Mouse (Mus musculus) left cerebral cortex, postnatal 14 days (tissue): ENCODE measurements around the gene Gm43720. TPM values are rescaled to one million over a fixed set of nuclear protein-coding genes. Genes with fewer than 3 reads are reported as not detected.

Experiments
- DNase-seq, 2 experiments: peaks; one replicate each; pipeline ENCODE4 v3.0.0; 2021 to 2022; ENCODE audit warnings: low spot score in 2 of 2, mixed read lengths in 1 of 2
- intact Hi-C: fragments of 180-260 bp; cut with DNase I; formaldehyde crosslinking; loops from one replicate; pipeline ENCODE4 v1.15.1; 2025
- long read RNA-seq, 2 experiments: library from polyadenylated mRNA; stranded (forward); transcript quantifications; one replicate each; pipeline ENCODE4 v2.0.0; 2021
- total RNA-seq, 2 experiments: library from RNA; stranded (reverse); gene quantifications; 2 replicates each; pipeline ENCODE4 v1.2.3; 2021

The Gm43720 gene
- total RNA-seq, result not detected
- long read RNA-seq, experiment 1, result 0 reads
- long read RNA-seq, experiment 2, partial matches to known transcripts, result 0 of 2 reads
- long read RNA-seq, experiment 2, other reads (novel, unspliced or antisense), result 2 of 2 reads

DNA sequence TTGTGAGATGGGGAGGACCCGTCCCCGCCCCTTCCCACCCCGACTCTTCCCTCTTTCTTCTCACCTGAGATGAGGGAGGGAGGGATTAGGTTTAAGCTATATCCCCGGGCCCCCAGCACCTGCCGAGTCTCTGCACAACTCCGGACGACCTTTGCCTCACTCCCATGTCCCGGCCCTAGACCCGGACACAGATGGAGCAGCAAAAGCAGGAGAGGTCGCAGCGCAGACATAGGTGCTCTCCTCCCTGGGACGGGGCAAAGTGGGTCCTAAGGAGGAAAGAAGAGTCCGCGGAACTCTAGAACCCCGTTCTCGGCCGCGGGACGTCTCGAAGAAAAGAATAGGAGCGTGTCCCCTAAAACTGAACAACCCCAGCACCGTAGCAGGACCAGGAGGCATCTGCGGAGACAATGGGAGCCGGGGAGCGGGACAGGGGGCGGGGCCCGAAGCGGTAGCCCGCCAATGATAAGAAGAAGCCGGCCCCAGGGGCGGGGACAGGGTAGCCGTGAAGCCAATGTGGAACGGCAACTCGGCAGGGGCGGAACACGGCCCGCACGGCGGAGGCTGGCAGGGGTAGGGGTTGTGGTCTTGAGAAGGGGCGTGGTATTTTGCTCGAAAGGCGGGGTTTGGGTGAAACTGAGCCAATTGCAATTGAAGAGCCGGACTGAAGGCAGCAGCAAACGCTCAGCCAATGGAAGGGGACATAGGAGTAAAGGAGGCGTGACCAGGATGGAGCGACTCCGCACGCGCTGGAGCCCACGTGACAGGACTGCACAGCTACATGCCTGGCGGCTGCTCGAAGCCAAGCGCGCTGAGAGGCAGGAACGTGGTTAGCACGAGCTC is at the start of gene Gm43720, which contains the start of the genes Gpc2 and Stag3:
Gm43720 (minus strand) TSS at position 374 of the 840 bp plus-strand sequence.
Gpc2 (minus strand) TSS at position 421 of the 840 bp plus-strand sequence.
Stag3 (plus strand) TSS at position 656 of the 840 bp plus-strand sequence.
- intact Hi-C loops, result no loop called here
- peak; percentile 82 to 90 for DNase-seq

DNA sequence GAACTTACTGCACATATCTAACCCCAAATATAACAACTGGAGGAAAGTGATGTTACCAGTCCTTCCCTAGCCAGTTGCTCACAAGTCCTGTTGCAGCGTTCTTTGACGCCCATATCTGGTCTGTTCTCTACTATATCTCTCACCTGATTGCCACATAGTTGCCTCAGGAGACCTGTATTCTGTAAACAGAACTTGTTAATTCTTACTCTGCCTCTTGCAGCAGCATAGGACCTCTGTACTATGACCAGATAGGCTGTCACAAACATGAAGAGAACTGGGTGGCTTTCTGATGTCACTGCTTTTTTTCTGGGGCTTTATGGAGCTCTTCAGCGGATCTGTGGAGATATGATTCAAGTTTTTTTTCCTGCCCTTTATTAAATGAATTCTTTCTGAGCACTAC is 33.0 kb upstream of the Gm43720 start:
- intact Hi-C loops, result no loop called here
- DNase-seq, result no peak

DNA sequence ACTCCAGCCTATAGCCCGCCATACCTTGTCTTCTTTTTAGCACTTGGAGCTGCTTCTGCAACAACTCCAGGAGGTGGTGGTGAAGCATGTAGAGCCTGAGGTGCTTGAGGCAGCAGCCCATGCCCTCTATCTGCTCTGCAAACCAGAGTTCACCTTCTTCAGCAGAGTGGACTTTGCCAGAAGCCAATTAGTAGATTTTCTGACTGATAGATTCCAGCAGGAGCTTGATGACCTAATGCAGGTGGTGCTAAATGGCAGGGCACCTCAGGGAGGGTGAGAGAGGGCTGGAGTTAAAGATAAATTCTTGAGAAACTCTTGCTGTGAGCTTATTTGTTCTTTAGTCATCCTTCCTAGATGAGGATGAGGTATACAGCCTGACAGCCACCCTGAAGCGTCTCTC is 19.9 kb upstream of the Gm43720 start:
- DNase-seq, result no peak
- intact Hi-C loops, result no loop called here

DNA sequence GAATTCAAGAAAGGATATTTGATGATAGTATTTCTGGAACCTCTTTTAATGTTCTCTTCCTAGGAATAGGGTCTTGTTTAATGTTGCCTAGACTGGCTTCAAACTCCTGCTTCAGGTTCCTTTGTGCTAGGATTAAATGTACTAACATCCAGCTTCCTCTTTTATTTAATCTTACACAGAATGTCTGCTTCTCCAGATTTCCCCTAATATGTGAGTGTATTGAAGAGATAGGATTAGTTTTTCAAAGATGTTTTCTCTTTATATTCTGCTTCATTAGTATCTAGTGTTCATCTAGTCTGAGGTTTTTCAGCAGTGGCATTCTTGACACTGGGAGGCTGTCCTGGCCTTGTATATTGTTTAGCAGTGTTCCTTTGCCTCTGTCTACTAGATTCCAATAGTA is 14.4 kb upstream of the Gm43720 start:
- DNase-seq, result no peak
- intact Hi-C loops, result no loop called here

DNA sequence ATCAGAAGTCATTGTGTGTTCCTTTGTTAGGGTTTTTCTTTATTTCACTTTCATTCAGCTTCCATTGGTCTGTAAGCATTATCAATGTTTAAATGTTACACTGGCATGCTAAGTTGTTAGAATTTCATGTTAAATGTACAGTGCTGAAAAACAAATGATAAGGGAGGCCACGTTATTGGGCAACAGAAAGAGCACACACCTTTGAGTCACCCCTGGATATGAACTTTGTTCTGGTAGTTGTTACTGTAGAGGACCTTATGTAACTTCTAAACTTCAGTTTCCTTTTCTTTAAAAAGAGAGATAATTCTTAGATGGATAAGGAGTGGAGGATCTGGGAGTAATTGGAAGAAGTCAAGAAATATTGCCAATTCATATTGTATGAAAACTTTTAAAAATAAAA is 11.9 kb upstream of the Gm43720 start:
- no peak for DNase-seq
- intact Hi-C loops, result no loop called here

DNA sequence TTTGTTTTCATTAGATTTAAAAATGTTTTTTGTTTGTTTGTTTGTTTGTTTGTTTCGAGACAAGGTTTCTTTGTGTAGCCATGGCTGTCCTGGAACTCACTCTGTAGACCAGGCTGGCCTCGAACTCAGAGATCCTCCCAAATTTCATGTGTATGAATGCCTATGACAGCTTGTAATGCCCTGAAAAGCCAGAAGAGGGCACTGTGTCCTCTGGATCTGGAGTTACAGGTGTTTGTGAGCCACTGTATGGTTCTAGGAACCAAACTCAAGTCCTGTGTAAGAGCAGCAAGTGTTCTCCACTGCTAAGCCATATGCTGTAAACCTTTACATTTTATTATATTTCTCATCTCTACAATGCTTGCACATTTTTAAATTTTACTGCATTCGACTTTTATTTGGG is 8.1 kb upstream of the Gm43720 start:
- intact Hi-C loops, result no loop called here
- no peak for DNase-seq

DNA sequence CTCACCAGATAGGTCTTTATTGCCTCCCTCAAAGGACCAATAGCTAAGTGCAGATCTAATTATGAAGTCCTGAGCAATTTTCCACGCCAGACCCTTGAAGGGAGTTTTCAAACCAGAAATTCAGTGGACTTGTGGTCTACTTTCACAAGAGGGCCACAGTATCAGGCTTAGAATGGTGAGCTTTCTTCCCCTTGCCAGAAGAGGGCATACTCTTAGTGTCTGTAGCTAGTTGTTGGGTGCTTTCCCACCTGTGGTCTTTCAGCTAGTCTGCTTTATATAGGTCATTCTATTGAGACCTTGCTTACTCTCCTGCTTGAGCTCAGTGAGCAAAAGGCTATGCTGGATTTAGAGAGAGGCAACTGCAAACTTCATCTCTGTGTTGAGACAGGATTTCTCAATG is 3.8 kb upstream of the Gm43720 start:
- intact Hi-C loops, result no loop called here
- no peak for DNase-seq

DNA sequence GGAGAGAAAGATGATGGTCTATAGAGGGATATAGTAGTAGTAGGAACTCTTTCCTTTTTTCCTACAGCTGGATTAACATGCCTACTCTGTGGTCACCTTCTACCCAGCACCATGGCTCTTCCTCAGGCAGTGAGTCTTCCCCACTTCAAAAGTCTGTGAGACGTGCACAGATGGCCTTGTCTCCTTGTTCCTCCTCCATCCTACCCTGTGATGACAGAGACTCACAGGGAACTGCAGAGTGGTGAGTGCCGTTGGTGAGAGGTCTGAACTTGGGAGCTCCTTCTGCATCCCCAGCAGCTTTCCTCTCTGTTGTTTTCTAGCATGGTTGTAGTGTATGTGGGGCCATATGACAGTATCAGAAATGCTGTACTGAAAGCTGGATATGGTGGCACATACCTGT is 2.0 kb upstream of the Gm43720 start:
- intact Hi-C loops, result no loop called here
- no peak for DNase-seq

DNA sequence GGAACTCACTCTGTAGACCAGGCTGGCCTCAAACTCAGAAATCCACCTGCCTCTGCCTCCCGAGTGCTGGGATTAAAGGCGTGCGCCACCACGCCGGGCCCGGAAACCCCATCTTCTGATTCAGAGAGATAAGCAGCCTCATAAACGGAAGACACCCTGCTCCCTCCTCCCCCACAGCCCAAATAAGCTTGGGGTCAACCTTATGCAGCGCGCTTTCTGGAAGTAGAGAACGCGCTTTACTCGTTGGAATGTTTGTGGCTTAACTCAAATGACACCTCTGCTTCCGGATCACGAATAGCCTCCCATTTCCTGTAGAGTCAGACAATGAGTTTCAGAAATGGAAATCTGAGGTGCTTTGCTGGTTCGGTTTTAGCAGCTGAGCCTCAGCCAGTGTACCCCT is 1.1 kb upstream of the Gm43720 start:
- intact Hi-C loops, result no loop called here
- DNase-seq, result no peak

DNA sequence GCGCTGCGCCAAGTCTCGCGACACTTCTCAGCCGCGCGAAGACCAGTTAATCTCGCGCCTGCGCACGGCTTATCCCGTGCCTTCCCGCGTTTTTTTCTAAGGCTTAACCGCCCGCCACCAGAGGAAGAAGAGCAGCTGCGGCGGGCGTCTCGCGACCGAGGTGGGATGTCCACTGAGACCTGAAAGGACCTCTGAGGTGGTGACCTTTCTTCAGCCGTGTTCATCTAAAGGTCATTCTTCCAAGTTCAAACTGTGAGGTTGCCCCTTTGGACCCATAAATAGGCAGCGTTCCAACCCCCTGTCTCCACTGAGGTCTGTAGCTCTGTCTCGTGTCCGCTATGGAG is 639 bp upstream of the Gm43720 start:
- DNase-seq, result no peak
- intact Hi-C loops, result no loop called here

DNA sequence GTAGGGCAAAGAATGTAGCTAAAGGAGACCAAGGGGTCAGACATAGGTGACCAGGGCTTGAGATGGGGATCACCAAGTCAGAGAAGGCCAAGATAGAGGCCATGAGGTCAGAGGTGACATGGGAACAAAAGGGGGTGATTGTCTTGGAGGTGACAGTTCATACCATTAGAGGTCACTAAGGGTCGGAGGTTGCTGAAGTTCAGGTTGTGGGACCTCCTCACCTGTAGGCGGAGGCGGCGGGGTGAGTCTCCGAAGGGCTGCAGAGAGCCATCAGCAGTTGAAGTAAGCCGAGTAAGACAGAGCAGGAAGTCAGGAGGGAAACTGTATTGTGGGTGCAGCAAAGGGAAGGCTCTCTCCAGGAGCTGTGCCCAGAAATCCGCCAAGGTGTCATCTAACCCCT is 1.8 kb downstream of the Gm43720 start:
- no peak for DNase-seq
- intact Hi-C loops, result no loop called here

DNA sequence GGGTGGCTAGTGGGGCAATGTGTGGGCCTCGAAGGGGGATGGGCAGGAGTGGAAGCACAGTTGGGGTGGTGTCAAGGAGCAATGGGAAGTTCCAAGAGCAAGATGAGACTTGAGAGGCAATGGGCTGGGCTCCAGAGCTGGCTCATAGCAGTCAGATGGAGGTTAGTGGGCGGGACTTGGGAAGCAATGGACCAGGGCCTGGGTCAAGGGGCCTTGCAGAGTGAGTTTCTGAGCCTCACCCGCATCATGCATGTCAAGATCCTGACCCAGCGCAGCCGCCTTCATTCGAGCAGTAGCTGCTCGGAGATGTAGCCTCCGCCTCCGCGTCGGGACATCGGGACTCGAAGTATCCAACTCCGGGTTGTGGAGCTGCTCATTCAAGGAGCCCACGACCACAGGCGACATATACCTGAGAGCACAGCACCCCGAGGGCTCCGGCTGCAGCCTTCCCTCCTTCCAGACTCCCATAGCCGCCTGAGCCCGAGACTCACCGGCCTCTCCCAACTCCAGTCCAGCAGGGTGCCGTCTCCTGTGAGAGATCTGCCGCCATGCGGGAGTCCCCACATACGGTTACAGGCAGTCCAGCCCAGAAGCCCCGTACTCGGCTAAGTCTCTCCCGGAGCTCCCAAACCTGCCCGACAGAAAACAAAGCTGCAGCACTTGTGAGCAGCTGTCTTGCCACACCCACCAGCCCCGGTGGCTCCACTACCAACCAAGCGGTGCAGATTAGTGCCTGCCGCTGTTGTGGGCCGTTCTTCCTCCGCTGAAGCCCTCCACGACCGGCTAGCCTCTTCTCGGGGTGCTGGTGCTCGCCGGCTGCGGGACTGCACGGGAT is 4.3 kb downstream of the Gm43720 start:
- intact Hi-C loops, result no loop called here
- DNase-seq, result no peak

DNA sequence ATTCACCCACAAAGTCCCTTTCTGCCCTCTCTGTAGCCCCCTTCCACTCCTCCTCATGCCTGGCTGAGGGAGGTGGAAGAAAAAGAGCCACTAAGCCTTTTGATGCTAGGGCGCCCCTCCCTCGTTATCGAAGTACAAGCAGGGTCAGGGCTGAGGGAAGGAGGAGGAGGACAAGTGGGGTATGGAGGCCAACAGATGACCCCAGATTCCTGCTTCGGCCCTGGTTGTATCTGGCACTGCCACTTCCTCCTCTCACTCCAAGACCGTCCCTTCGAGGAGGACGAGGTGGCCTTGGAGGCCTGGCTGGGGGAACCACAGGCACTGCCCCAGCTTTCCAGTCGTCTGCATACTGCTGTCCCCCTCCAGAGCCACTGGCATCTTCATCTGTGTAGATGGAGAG is 5.6 kb downstream of the Gm43720 start:
- intact Hi-C loops, result no loop called here
- no peak for DNase-seq

DNA sequence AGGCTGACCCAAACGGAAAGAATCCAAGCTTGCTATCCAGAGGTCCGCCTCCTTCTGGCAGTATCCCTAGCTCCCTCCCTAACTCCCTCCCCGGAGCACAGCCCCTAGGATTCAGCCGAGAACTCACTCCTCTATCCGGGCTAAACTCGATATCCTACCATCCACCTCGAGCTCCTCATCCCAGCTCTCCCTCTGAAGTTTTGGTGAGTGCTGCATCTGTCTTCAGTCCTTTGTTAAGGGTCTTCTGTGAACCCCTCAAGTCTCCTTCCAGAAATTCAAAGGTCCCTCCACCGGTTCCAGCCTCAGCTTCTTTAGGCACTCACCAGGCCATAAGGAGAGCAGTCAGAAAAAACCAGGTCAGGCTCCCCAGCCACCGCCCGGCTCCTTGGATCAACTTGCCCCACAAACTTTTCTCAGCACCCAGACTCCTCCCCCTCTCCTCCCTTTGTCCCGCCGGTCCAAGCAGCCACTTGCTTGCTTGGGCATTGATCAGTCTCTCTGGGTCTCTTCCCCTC is 7.3 kb downstream of the Gm43720 start, which contains the start of gene Gal3st4:
Gal3st4 (minus strand) TSS at position 432 of the 515 bp plus-strand sequence.
- DNase-seq, result no peak
- intact Hi-C loops, result no loop called here

DNA sequence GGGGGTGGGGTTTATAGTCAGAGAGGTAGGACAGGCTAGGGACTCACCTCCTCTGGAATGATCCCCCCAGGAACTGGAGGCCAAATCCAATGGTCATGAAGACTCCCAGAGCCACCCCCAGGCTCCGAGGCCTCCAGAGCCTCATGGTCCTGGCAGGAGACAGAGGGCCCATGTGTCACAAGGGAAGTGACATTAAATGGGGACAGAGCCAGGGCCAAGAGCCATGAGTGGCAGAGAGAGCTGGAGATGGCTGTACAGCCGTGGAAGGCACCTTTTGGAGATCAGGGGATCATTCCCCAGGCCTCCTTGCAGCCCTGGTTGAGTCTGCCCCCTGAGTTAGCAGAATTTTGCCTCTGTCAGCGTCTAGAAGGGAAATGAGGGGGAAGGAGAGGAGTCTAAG is 8.5 kb downstream of the Gm43720 start:
- no peak for DNase-seq
- intact Hi-C loops, result no loop called here

DNA sequence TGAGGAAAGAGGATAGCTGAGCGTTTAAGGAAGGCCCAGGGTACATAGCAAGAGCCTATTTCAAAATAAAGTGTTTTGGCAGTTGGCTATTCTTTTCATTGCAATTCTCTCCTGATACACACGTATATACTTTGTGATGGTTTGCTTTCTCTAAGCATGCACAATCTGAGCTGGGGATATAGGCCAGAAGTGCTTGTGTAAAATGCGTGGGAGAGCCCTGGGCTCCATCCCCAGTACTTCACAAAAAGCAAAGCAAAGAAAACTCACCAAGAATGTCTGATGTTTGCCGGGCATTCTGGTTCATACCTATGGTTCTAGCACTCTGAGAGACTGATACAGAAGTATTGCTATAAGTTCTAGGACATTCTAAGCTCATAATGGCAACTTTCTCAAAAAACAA is 10.8 kb downstream of the Gm43720 start:
- DNase-seq, result no peak
- intact Hi-C loops, result loop anchor here (10.0 kb wide), 1 partner anchor 176 kb away; the partner anchor contains the start of gene Zfp157

DNA sequence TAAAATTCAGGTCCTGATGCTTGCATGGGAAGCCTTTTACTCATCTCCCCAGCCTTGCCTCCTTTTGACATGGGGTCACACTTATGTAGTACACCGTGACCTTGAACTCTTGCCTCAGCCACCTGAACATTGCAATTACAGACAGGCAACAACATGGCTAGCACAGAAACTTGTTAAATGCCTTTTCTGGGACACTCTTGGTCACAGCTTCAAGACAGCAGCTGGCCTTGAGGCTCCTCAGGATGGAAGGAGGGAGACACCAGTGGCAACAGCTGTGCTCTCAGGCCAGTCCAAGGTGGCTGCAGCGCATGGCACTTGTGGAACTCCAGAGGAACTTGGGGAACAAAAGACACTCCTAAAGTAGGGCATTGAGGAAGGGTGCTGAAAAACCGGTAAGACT is 12.6 kb downstream of the Gm43720 start:
- intact Hi-C loops, result loop anchor here (10.0 kb wide), 1 partner anchor 178 kb away; the partner anchor contains the start of gene Zfp157
- no peak for DNase-seq

DNA sequence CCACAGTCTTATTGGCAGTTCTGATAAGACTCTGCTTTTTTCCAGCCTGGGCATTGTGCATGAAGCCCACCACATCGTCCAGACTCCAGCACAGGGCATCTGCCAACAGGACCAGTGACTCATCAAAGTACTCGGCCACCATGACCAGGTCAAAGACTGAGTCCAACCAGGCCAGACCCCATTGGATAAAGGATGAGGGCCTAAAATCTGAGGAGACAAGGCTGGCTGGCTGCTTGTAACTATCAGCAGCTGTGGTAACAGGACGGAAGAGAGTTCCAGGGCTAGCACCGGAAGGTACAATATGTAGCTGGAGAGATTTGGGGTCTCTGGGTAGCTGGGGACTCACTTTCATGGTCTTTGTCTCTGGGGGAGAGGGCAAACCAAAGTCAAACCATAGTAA is 14.0 kb downstream of the Gm43720 start:
- intact Hi-C loops, result loop anchor here (10.0 kb wide), 1 partner anchor 179 kb away; the partner anchor contains the start of gene Zfp157
- no peak for DNase-seq

DNA sequence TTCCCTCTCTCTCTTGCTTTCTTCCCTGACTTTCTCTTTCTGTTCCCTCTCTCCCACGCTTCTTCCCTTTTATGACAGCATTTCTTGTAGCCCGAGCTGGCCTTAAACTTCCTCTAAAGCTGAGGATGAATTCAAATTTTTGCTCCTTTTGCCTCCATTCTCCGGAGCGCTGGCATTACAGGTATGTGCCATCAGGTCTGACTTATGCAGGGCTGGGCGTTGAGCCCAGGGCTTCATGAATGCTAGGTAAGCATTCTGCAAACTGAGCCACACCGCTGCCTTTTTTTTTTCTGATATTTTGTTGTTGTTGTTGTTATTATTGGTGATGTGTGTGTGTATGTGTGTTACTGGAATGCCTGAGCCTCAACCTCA is 15.6 kb downstream of the Gm43720 start:
- DNase-seq, result no peak
- intact Hi-C loops, result loop anchor here (10.0 kb wide), 1 partner anchor 181 kb away; the partner anchor contains the start of gene Zfp157
